Mouse (Mus musculus): ENCODE results near the gene Omp.

DNA sequence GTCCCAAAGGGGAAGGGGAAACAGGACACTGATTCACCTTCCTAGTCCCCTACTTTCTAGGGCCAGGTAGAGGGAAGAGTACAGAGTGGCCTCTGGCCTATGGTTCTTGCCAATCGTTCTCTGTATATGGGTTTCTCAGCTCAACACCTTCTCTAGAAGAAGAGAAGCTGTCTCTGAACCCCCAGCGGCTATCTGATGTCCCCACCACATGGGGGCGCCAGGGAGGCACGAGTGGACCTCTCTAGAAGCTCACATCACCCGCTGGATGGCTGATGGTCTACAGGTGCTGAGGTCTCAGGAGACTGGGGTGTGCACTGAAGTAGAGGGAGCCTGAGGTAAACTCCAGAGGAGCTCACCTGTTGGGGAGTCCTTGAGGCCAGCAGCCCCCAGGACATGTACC, 19.8 kb downstream of the Omp start:
- TF ChIP-seq EP300 (IDR thresholded peaks at IDR 0.05; ENCODE audit: low read depth) = no peak
- peak; percentile 26 for TF ChIP-seq CTCF (IDR thresholded peaks at IDR 0.05; ENCODE audit: low read depth)
